Mouse (Mus musculus): ENCODE data around the gene Dtymk.

DNA sequence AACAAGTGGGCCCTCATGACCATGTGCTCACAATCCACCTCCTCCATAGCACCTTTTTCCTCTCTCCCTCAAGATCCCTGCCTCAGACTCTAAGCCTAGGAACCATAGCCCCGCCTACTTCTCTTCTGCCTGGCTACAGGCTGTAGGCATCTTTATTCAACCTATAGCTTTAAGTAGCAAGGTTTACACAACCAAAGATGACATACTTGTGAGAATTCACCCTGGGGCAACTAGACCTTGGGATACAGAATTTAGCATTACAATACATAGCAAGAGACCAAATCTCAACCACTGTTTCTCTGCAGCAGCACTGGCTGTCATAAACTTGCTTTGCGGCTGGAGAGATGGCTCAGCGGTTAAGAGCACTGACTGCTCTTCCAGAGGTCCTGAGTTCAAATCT lies 8.3 kb upstream of the Dtymk start:
- TF ChIP-seq CTCF (IDR thresholded peaks at IDR 0.05; ENCODE audit: low read depth), result no peak
- no peak for TF ChIP-seq EP300 (optimal IDR thresholded peaks at IDR 0.05)

Measured in stomach, postnatal 0 days (tissue).